Mouse (Mus musculus) urinary bladder, postnatal 14 days (tissue): ENCODE data around the gene Ptprn2.

Source experiments
- DNase-seq: peaks from one replicate; pipeline ENCODE4 v3.0.0; 2021; ENCODE audit warnings: low spot score

The Ptprn2 gene

DNA sequence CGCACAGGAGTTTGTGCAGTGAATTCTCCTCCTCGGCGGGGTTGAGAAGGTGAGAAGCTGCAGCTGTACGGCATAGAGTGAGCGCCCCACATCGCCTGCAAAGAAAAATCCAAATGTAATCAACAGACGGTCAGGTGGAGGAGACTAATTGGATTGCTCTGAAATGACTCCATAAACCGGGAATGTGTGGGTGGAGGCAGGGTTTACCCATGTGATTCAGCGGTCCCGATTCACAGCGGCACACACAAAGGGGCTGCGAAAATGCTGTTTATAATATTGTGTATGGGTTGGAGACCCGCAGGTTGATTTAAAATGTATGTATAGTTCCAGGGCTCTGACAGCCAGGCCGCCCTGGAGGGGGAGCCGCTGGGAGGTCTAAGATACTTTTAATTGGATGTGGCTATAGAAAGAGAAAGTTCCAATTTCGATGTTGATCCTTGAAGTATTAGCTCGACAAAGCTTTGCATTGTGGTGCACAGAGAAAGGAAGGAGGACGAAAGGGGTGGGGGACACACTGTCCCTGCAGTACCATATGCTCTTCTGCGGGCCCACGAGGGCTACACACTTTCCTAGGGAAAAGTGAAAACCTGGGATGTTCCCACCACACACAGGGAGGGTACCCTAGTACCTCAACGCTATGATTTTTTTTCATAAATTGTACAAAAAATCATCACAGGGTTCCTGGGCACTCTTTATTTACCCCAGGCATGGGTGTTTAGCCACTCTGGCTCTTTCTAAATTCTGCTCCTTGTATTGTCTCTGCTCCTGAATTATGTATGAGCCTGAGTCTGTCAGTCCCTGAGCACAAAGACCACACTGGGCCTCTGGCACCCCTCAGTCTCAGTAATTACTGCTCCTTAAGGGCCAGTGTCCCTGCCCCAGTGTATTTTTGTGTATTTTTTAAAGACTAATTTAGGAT lies 568.6 kb downstream of the Ptprn2 start:
- DNase-seq: no peak

DNA sequence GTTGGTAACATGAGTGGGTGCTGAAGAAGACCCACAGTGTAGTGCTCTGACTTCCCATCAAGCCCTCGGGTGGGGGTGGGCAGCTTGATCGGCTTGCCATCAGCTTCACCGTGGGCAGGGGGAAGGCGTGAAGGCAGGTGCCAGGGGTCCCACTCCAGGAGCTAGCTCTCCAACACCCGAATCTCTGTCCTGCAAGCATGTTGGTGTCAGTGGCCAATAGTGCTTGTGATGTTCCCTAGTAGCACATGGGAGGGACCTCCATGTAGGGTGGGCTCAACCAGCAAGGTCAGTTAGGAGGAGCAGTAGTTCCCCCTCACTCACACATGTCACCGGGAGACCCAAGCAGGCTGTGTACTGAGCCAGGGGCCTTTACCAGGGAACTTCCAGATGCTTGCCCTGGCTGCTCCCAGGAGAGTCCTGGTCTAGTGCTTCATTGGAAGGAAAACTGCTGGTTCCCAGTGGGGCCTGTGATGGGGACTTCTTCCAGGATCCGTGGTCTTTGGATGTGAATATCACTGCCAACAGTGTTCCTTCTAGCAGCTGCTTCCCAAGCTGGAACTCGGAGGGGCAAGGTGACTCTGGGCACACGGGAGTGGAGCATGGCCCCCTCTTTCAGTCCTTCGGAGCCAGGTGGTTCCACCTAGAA lies 569.5 kb downstream of the Ptprn2 start:
- no peak for DNase-seq

DNA sequence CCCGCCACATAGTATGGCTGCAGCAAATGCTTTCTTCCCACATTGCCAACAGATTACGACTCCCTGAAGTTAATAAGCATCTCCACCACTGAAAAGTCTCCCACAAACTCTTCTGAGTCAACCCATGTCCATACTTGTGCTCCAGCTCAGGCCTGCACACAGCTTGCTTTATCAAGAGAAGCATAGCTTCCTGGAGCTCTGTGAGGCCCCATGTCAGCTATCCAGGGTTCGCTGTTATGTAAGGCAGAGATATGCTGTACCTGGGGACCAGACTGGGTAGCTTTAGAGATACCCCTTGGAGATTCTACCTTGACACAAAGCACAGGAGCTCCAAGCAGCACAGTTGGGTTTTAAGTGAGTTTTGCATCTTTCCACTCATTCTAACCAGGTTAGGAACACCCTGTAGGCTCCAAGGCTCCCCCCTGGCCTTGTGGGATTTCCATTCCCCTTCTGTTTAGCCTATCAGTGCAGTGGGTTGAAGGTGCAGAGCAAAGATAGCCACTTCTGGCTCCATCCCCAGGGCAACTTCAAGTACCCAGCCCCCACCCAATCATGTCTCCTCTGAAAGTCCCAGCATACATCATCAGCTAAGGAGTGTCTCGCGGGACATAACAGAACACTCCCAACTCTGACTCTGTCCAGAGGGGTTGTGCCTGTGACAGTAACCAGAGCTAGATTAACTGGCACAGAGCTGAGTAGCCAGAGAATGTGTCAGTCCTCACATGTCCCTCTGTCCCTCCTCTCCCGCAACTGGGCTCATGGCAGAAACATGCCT lies 572.9 kb downstream of the Ptprn2 start:
- no peak for DNase-seq

DNA sequence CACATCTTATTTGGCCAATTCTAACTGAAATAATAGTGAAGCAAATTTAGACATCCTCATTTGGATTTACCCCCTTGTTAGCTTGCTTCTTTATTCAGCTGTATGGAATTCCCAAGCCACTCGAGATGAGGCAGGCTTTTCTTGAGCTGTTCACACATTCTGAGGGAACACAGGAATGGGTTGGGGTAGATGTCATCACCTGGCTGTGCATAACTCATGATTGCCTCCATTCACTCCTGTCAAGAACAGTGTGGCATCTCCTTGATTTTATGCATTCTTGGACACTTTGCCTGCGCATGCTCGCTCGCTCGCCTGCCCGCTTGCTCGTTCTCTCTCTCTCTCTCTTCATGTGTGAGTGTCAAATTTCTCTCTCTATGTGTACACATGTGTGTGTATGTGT lies 573.5 kb downstream of the Ptprn2 start:
- DNase-seq: no peak

DNA sequence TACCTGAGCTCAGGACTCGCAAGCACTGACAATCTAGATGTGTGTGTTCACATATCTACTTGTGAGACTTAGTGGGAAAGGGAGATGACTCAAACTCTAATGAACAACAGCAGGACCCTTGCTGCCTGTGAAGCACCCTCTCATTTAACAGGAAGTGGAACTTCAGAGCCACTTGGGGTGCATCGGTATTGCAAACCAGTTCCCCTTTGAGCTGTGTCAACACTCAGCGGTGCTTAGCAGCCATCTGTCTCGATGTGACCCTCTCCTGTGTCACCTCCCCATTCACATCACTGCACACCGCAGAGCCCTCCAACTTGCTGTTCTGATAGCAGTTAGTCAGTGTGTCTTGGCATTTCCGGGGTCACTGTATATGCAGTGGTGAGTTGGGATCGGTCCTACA lies 592.1 kb downstream of the Ptprn2 start:
- DNase-seq: no peak

DNA sequence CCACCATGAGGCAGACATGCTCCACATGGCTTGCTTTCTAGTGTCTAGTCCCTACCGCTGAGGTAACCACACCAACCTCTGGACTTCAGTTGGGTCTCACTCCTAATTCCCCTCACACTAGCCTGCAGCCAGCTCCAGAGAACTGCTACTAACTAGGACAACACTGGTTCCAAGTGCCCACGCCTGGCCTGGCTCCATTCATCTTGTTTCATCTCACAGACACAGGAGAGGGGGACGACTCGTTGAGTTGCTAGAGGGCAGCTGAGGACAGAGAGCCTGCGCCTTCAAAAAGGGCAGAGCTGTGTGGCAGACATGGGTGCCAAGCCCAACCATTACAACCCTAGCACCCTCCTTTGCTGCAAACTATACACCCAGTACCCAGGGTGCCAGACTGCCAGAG lies 593.4 kb downstream of the Ptprn2 start:
- no peak for DNase-seq

DNA sequence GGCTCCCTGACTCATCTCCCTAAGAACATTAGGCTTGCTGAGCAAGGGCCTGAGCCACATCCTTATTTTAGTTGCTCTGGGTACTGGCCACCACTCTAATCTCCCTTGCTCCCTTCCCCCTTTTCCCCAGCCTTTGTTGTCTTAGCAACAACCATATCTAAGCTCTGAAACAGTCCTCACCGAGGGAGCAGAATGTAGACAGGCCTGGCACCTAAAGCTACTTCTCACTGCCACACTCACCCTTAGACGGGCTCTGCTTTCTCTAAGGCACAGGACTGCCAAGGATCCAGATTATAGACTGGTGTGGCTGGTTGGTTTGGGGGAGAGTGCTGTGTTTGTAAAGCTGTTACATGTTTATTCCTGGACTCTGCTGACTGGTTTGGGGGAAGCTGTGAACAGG lies 594.2 kb downstream of the Ptprn2 start:
- no peak for DNase-seq

DNA sequence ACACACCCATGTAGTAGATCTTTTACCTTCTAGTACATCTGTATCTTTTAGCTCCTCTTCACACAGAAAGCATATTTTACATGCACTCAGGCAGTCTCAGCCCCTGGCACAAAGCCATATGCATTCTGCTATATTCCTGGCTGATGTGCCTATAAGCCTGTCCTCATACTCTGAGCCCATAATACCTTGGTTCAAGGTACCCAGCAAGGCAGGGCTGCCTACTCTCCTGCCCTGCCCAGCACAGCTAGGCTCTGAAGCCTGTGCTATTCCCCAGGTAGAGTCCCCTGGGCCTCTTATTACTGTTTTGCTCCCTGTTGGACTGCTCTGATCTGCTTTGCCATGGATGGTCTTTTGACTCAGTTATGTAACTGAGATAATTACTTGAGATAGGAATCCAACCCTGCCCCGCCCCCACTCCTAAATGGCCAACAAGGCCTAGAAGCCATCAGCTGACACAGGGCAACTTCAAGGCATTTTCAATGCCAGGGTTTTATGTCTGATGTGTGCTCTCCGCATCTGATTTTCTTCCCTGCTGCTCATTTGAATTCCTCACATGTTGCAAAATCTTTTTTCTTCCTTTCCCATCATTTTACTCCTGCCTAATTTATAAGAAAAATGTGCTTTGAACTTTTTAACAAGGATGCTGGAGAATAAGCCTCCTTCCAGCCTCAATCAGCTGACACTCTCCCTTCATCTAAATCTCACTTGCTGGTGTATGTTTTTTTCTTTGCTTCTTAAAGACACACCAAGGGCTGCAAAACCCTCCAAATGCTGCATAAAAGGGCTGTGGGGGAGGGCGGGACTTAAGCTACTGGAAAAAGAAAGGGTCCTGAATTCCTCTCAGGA lies 598.6 kb downstream of the Ptprn2 start:
- DNase-seq: no peak

DNA sequence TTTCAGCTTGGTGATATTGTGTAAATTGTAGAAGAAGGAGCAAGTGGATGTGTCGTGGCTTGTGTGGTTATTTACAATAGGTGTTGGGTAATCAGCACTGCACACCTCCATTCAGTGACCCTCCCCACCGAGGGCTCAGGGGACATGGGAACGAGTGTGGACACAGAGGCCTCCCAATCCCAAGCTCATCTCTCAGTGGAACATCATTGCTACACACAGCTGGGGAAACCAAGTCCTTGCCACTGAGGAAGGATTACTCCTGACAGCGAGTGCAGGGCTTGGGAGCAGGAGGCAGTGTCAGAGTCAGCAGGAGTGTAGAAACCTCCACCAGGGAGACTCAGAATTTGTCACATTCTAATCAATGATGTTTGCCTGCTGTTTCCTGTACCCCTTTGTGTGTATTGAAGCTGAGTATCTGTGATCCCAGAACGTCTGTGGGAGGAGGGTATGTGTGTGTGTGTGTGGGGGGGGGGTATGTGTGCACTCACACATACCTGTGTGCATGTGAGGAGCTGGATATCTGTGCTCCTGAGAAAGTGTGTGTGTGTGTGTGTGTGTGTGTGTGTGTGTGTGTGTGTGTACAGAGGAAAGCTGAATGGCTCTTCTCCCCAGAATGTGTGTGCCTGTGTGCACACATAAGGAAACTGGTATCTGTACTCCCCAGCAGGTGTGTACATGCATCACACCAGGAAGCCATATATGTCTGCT lies 599.3 kb downstream of the Ptprn2 start:
- DNase-seq: no peak

DNA sequence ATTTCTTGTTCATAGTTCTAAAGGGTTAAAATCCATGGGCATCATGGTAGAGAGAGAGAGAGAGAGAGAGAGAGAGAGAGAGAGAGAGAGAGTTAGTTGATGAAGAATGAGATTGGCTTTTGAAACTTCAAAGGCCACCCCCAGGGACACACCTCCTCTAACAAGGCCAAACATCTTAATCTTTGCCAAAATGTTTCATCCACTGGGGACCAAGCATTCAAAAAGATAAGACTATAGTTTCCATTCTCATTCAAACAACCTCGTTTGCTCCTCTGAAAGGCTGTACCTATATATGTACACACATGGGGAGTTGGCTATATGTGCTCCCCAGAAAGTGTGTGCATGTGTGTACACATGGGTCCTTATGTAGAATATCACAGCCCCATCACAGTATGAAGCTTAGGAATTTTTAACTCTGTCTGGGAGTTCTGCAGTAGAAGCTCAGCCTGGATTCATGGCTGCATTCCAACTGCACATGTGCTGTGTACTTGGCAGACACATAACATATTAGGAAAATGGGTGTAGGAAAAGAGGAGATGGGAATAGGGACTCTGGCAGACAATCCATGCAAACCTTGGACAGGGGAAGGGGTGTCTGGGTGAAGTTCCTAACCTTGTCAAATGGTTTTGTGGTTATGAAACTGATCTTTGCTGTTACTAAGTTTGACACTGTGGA lies 600.3 kb downstream of the Ptprn2 start:
- DNase-seq: no peak

DNA sequence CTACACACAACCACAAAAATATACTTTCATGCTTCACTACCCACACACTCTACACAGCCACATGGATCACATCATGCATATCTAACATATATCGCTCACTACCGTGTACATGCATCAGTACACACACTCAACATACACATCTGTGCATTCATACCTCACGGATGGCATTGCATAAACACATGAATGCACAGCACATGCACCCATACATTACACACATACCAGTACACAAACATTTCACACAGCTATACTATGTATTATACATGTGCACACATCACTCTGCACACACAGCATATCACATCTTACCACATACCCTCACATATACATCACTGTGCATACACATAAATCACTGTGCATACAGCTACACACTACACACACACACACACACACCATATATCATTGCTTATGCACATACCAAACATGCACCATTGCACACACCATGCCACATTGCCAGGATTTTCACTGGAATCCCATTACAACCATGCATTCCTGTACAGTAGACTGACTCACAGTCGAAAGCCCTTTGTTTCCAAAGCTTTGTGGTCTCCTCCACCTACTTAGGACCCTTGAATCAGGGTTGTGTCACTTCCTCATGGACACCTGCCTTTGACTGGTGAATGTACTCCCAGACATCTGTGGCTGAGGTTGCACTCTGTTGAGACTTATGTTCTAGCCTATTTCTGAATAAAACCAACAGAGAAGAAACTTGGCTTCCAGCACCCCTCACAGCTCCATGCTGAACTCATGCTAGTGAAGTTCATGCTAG lies 607.0 kb downstream of the Ptprn2 start:
- DNase-seq: no peak

DNA sequence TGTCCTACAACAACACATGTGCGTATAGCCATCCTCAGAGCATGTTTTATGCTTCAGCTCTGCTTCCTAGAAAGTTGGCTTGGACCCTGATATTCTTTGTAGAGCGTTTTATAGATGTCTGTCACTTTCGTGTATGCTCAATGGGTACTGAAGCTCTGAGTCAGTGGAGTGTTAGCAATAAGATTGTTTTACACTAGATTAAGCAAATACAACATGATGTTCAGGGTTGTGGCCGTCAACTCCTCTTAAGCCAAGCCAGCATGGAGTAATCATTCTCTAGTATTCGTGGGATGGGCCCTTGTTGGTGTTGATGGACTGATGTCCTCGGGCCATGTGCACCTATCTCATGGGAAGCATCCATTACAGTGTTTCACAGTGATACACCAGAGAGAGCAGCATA lies 610.4 kb downstream of the Ptprn2 start:
- DNase-seq: no peak

DNA sequence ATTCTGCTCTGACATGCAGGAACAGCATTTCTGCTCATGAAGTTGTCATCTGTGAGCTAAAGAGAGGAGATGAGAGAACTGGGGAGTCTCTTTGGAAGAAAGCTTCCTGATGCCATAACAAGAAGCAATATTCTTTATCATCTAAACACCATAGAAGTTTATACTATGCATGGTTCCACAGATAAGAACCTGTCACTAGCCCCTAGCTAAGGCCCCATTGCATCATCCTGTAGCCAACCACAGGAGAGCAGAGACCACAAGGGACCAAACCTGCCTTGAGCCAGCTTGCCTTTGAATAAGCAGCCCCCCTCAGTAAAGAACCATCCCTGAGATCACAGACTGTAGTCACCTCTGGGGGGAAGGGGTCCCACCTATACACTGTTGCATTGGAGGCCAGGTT lies 612.8 kb downstream of the Ptprn2 start:
- DNase-seq: no peak

DNA sequence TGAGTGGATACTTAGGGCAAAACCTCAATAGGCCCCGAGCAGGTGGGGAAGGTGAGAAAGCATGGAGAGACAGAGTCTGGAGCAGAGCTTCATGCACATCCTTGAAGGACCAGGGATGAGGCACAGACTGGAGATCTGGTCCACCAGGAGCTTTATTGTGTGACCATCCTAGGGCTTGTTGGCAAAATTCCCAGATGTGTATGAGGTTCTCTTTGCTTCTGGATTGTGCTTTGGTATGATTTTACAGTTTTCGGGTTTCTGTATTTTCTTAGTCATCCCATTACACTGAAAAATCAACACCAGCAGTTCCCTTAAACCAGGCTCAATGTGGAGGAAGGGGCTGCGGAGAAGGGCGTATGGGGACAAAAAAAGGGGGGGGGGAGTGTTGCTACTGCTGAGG lies 621.2 kb downstream of the Ptprn2 start:
- no peak for DNase-seq

DNA sequence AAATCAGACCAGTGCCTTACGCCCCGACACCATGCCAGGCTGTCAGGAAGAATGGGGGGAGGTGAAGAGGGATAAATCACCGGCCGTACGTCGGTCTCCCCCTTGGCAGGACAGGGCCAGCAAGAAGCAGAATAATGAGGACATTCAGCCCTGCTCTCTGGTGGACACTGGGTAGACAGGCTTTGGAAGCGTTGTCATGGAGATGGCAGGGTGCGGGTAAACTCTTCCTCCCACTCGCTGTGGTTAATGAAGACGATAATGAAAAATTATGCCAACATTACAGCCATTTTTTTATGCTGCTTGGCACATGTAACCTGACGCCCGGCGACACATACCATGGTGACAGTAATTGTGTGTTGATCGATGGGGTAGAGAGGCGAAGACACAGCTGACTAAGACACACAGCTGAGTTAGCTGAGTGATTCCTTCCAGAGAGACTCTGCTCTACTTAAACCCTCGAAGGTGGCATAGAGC lies 621.7 kb downstream of the Ptprn2 start:
- no peak for DNase-seq

DNA sequence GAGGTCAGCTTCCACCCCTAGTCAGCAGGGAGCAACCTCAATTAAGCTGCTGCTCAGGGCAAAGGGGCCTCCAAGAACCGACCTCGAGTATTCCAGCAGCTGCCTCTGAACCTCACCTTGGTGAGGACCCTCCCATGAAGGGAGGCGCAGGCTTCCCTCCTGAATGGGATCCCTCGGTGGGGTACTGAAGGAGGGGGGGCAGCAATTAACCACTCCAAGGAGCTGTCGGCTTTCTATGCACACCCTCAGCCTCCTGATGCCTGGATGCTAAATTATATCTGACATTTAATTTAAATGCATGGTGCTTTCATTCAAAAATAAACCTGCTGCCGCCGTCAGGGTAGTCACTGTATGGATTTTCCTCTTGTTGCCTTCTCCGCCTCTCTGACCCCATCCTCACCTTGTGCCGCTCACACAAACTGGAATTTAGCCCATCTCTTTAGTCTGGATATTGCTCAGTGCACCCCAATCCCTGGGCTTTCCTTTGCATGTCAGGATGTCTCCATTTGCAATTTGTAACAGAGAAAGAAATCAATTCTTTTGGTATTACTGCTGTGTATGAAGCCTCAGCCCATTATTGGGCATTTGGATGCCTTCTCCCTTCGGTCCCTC lies 629.8 kb downstream of the Ptprn2 start:
- no peak for DNase-seq

DNA sequence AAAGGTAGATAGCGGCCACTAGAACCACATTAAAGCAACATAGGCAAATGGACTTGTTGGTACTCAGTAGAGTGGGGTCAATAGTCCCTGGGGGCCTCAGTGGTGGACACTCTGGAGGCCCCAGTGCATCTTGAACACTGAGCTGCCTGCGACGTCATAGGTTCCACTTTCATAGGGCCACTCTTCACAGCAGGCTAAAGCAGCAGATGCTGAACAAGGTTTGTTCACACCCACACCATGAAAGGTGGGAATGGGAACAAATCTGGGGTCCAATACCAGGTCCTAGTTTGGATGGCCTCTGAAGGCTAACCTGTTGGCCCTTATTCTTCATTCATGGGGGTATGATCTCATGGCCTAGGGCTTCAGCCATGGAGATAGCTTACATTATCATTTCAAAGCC lies 641.6 kb downstream of the Ptprn2 start:
- no peak for DNase-seq

DNA sequence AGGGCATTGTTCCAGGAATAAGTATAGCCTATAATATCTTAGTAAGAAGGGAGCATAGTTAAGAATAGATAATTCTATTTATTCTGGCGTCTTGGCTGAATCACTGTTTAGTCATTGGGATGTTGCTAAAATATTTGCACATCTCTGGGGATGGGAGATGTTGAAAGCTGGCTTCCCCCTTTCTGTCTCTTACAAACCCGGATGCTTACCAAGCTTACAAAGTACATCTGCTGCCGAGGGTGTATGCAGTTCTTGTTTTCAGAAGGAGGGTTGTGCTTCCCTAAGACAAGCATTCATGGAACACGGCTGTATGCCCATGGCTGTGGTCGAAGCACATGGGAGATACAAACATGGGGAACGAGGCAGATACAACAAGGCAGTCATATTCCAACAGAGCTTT lies 642.0 kb downstream of the Ptprn2 start:
- no peak for DNase-seq

DNA sequence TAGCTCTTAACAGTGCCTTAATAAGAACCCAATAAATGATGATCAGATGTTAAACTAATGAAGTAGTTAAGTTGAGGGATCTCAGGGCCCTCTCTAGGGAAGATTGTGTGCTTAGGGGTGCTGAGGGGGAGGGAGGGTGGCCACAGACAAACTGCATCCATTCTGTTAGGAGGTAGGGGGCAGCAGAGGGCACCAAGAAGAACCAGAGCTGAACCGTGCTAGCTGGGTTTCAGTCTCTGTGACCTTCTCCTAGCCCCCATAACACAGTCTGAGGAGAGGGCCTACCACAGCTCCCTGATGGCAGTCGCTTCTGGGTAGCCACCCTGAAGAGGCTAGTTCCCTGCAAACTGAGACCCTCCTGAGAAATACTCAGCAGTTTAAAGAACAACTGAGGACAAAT lies 646.6 kb downstream of the Ptprn2 start:
- DNase-seq: no peak
